Mouse (Mus musculus): ENCODE measurements around the gene Vwa1. TPM values are rescaled to one million over a fixed set of nuclear protein-coding genes. Genes with fewer than 3 reads are reported as not detected.
A peak's percentile ranks its signal among the peaks of the same experiment; 100 is the strongest.

The Vwa1 gene
- polyA plus RNA-seq (2015; fragmentation: Nextera tagmentation; extraction: Ambion mirVana), result 34.0 and 34.4 TPM in 2 replicates

- Histone ChIP-seq H3K27me3 (ENCODE audit: control insufficient read depth, insufficient read depth, low read length) (no peaks in the 10 kb centered on the region), H3K36me3 (ENCODE audit: control insufficient read depth, insufficient read depth, low read length) (no peaks in the 10 kb centered on the region), H3K4me2 (ENCODE audit: low read depth, low read length) (peak within 1 kb of the TSS; percentile 92), H3K4me1 (ENCODE audit: control insufficient read depth, insufficient read depth, low read length) (peaks cover 35% of the 10 kb centered on the region), H3K9ac (ENCODE audit: low read length) (peak within 1 kb of the TSS; percentile 74), H3K4me3 (replicated peaks; ENCODE audit: low read length) (peak within 1 kb of the TSS; percentile 58), H3K9me3 (replicated peaks; ENCODE audit: control insufficient read depth, low read length) (no peaks in the 10 kb centered on the region), H3K27ac (ENCODE audit: low read length) (peak within 1 kb of the TSS; percentile 94)
- ATAC-seq (ENCODE audit: insufficient read depth, low FRiP score), result peak; percentile 80
- under 1% methylated on average over 35 of the region's 35 CpGs for WGBS
Measured at GRCm38 (mm10) chr4:155774280-155774754, at the start of gene Vwa1. Vwa1 (minus strand) TSS chr4:155774698.

GRCm38 (mm10) chr4:155823443-155823842 lies 48.9 kb upstream of the Vwa1 start:
- H3K9ac ChIP-seq (ENCODE audit: low read length), result no peak overlapping the region
- H3K27ac ChIP-seq (ENCODE audit: low read length), result no peak overlapping the region
- H3K27me3 ChIP-seq (ENCODE audit: control insufficient read depth, insufficient read depth, low read length), result no peaks in the 10 kb centered on the region
- 93% methylated on average over 16 of the region's 16 CpGs for WGBS
- no peak overlapping the region for H3K4me3 ChIP-seq (replicated peaks; ENCODE audit: low read length)
- no peaks in the 10 kb centered on the region for H3K9me3 ChIP-seq (replicated peaks; ENCODE audit: control insufficient read depth, low read length)
- H3K4me2 ChIP-seq (ENCODE audit: low read depth, low read length), result no peak overlapping the region
- ATAC-seq (ENCODE audit: insufficient read depth, low FRiP score), result no peak
- peaks cover 64% of the 10 kb centered on the region for H3K36me3 ChIP-seq (ENCODE audit: control insufficient read depth, insufficient read depth, low read length)
- no peaks in the 10 kb centered on the region for H3K4me1 ChIP-seq (ENCODE audit: control insufficient read depth, insufficient read depth, low read length)

DNA sequence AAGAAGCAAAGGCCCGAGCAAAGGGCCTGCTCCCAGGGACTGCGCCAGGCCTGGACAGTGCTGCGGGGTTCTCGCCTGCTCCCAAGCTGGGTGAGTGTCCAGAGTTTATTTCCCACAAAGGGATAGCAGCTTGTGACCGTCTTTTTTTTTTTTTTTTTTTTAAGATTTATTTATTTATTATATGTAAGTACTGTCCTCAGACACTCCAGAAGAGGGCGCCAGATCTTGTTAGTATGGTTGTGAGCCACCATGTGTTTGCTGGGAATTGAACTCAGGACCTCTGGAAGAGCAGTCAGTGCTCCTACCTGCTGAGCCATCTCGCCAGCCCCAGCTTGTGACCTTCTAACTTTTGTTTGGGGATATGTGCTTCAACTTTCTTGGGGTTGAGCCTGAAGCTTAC lies 46.5 kb upstream of the Vwa1 start:
- H3K27me3 ChIP-seq (ENCODE audit: control insufficient read depth, insufficient read depth, low read length), result no peaks in the 10 kb centered on the region
- no peak for ATAC-seq (ENCODE audit: insufficient read depth, low FRiP score)
- no peak overlapping the region for H3K9ac ChIP-seq (ENCODE audit: low read length)
- no peaks in the 10 kb centered on the region for H3K9me3 ChIP-seq (replicated peaks; ENCODE audit: control insufficient read depth, low read length)
- H3K27ac ChIP-seq (ENCODE audit: low read length), result no peak overlapping the region
- H3K4me1 ChIP-seq (ENCODE audit: control insufficient read depth, insufficient read depth, low read length), result no peaks in the 10 kb centered on the region
- WGBS, result 72% methylated on average over 7 of the region's 7 CpGs
- no peak overlapping the region for H3K4me2 ChIP-seq (ENCODE audit: low read depth, low read length)
- no peak overlapping the region for H3K4me3 ChIP-seq (replicated peaks; ENCODE audit: low read length)
- H3K36me3 ChIP-seq (ENCODE audit: control insufficient read depth, insufficient read depth, low read length), result peaks cover 74% of the 10 kb centered on the region

GRCm38 (mm10) chr4:155817533-155817932 lies 43.0 kb upstream of the Vwa1 start:
- no peak overlapping the region for H3K4me2 ChIP-seq (ENCODE audit: low read depth, low read length)
- H3K9me3 ChIP-seq (replicated peaks; ENCODE audit: control insufficient read depth, low read length), result no peaks in the 10 kb centered on the region
- H3K27me3 ChIP-seq (ENCODE audit: control insufficient read depth, insufficient read depth, low read length), result no peaks in the 10 kb centered on the region
- H3K4me3 ChIP-seq (replicated peaks; ENCODE audit: low read length), result no peak overlapping the region
- no peak overlapping the region for H3K9ac ChIP-seq (ENCODE audit: low read length)
- ATAC-seq (ENCODE audit: insufficient read depth, low FRiP score), result no peak
- 81% methylated on average over 4 of the region's 4 CpGs for WGBS
- H3K27ac ChIP-seq (ENCODE audit: low read length), result no peak overlapping the region
- peaks cover 57% of the 10 kb centered on the region for H3K36me3 ChIP-seq (ENCODE audit: control insufficient read depth, insufficient read depth, low read length)
- H3K4me1 ChIP-seq (ENCODE audit: control insufficient read depth, insufficient read depth, low read length), result peaks cover 10% of the 10 kb centered on the region

- Histone ChIP-seq H3K27ac (ENCODE audit: low read length) (peak overlapping the region; percentile 89), H3K4me3 (replicated peaks; ENCODE audit: low read length) (peak overlapping the region; percentile 98), H3K9me3 (replicated peaks; ENCODE audit: control insufficient read depth, low read length) (no peaks in the 10 kb centered on the region), H3K4me1 (ENCODE audit: control insufficient read depth, insufficient read depth, low read length) (peaks cover 16% of the 10 kb centered on the region), H3K4me2 (ENCODE audit: low read depth, low read length) (peak overlapping the region; percentile 89), H3K36me3 (ENCODE audit: control insufficient read depth, insufficient read depth, low read length) (peaks cover 36% of the 10 kb centered on the region), H3K9ac (ENCODE audit: low read length) (peak overlapping the region; percentile 99), H3K27me3 (ENCODE audit: control insufficient read depth, insufficient read depth, low read length) (no peaks in the 10 kb centered on the region)
- WGBS, result under 1% methylated on average over 49 of the region's 49 CpGs
- ATAC-seq (ENCODE audit: insufficient read depth, low FRiP score), result peak; percentile 2; the same call in 1 of the 2 replicates
Measured at GRCm38 (mm10) chr4:155812665-155813181, 38.2 kb upstream of the Vwa1 start.

DNA sequence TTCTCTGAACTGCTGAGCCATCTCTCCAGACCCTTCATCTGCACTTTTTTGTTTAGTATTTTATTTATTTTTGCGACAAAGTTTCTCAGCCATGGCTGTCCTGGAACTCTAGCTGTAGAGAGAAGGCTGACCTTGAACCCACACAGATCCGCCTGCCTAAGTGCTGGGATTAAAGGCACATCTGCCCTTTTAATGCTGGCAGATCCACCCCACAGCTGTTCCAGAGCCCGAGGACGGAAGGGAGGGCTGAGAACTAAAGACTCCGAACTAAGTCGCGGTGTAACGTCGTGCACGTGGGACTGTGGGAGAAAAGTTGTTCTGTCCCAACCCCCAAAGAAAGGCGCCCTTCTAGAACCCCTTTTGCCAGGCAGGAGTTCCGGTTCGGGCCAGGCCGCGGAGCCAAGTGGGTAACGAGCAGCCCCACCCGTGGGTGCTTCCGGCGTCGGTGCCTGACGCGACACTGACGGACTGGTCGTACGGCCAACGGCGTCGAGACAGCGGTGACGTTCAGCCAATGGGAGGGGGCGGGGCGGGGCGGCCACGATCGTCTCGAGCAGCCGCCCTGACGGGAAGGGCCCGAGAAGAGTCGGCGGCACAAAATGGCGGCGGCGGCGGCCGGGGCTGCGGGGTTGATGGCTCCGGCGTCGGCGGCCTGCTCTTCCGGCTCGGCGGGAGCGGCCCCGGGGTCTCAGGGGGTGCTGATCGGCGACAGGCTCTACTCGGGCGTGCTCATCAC lies 37.6 kb upstream of the Vwa1 start, which contains the start of gene Ccnl2:
Ccnl2 (plus strand) TSS at position 561 of the 736 bp plus-strand sequence.
- ATAC-seq (ENCODE audit: insufficient read depth, low FRiP score), result peak; percentile 99
- H3K4me1 ChIP-seq (ENCODE audit: control insufficient read depth, insufficient read depth, low read length), result peaks cover 16% of the 10 kb centered on the region
- no peaks in the 10 kb centered on the region for H3K27me3 ChIP-seq (ENCODE audit: control insufficient read depth, insufficient read depth, low read length)
- peaks cover 33% of the 10 kb centered on the region for H3K36me3 ChIP-seq (ENCODE audit: control insufficient read depth, insufficient read depth, low read length)
- no peaks in the 10 kb centered on the region for H3K9me3 ChIP-seq (replicated peaks; ENCODE audit: control insufficient read depth, low read length)
- peak within 1 kb of the TSS; percentile 99 for H3K9ac ChIP-seq (ENCODE audit: low read length)
- H3K4me3 ChIP-seq (replicated peaks; ENCODE audit: low read length), result peak within 1 kb of the TSS; percentile 98
- peak within 1 kb of the TSS; percentile 89 for H3K4me2 ChIP-seq (ENCODE audit: low read depth, low read length)
- under 1% methylated on average over 52 of the region's 60 CpGs for WGBS
- H3K27ac ChIP-seq (ENCODE audit: low read length), result peak within 1 kb of the TSS; percentile 97

GRCm38 (mm10) chr4:155807841-155808240 lies 33.3 kb upstream of the Vwa1 start:
- peaks cover 20% of the 10 kb centered on the region; the same call in 1 of the 2 replicates for H3K36me3 ChIP-seq (ENCODE audit: control insufficient read depth, insufficient read depth, low read length)
- no peaks in the 10 kb centered on the region for H3K9me3 ChIP-seq (replicated peaks; ENCODE audit: control insufficient read depth, low read length)
- no peaks in the 10 kb centered on the region for H3K27me3 ChIP-seq (ENCODE audit: control insufficient read depth, insufficient read depth, low read length)
- H3K4me1 ChIP-seq (ENCODE audit: control insufficient read depth, insufficient read depth, low read length), result peaks cover 10% of the 10 kb centered on the region
- no peak overlapping the region for H3K4me3 ChIP-seq (replicated peaks; ENCODE audit: low read length)
- 79% methylated on average over 3 of the region's 3 CpGs for WGBS
- peak overlapping the region; percentile 26; the same call in 1 of the 2 replicates for H3K27ac ChIP-seq (ENCODE audit: low read length)
- H3K4me2 ChIP-seq (ENCODE audit: low read depth, low read length), result no peak overlapping the region
- no peak overlapping the region for H3K9ac ChIP-seq (ENCODE audit: low read length)
- no peak for ATAC-seq (ENCODE audit: insufficient read depth, low FRiP score)

- WGBS, result under 1% methylated on average over 58 of the region's 58 CpGs
- Histone ChIP-seq H3K4me1 (ENCODE audit: control insufficient read depth, insufficient read depth, low read length) (peaks cover 4% of the 10 kb centered on the region), H3K27ac (ENCODE audit: low read length) (peak overlapping the region; percentile 76; the same call in 1 of the 2 replicates), H3K4me2 (ENCODE audit: low read depth, low read length) (peak overlapping the region; percentile 59), H3K36me3 (ENCODE audit: control insufficient read depth, insufficient read depth, low read length) (peaks cover 8% of the 10 kb centered on the region; the same call in 1 of the 2 replicates), H3K9ac (ENCODE audit: low read length) (peak overlapping the region; percentile 85), H3K4me3 (replicated peaks; ENCODE audit: low read length) (peak overlapping the region; percentile 92), H3K27me3 (ENCODE audit: control insufficient read depth, insufficient read depth, low read length) (no peaks in the 10 kb centered on the region), H3K9me3 (replicated peaks; ENCODE audit: control insufficient read depth, low read length) (no peaks in the 10 kb centered on the region)
- peak; percentile 98 for ATAC-seq (ENCODE audit: insufficient read depth, low FRiP score)
Measured at GRCm38 (mm10) chr4:155803340-155804041, 29.0 kb upstream of the Vwa1 start.

Data from stomach, embryonic 16.5 days (tissue).